Mouse (Mus musculus) megakaryocyte-erythroid progenitor cell, adult 5-6 weeks (primary cell): Measurements from ENCODE around the gene Pprc1. TPM values are rescaled to one million over a fixed set of nuclear protein-coding genes. Genes with fewer than 3 reads are reported as not detected.

ENCODE experiments used
- ATAC-seq: replicated peaks from 2 replicates; pipeline ENCODE4 v1.8.0; 2016; ENCODE audit warnings: mild to moderate bottlenecking, inconsistent platforms; ENCODE audit not compliant: severe bottlenecking, poor library complexity, low FRiP score, low TSS enrichment
- total RNA-seq, 2 experiments: library from RNA; stranded (forward) in 1 of 2; stranded (reverse) in 1 of 2; fragments of 200-1000, 215-1000 nt in 1 of 2; fragments of >200 nt in 1 of 2; fragmentation: Nextera tagmentation in 1 of 2; gene quantifications; 2 replicates each; pipeline ENCODE4 v1.2.3; 2014 to 2017

Gene Pprc1
- total RNA-seq, 2 experiments from 2014 or later = 28.9 to 139 TPM

DNA sequence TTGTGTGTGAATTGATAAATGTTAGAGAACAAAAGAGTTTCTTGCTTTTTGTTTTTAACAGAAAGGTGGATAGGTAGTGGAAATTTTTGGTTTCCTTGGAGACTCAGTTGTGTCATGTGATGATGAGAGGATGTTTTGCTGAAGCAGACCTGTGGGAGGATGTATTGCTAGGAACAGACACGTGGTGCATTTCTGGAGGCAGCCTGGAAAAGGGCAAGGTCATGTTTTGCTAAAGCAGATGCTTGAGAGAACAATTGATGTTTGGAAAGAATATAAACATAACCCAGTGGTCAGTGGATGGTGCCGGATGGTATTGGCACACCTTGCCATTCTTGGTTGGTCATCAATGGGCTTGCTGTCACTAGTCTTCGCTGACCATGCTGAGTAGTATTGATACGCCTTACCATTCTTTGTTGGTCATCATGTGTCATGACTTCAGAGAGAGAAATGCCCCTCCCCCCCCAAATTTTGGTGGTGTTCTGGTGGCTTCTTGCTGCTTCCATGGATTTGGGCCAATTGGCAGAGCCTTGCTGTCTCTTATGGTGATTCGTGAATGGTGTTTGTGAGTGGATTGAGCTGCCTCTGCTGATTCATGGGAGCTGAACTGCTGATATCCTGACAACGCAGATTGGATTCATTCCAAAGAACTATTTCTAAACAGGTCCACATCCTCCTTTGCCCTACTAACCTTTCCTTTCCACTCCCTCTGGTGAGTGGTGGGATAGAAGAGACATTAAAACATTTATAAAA lies 58.9 kb downstream of the Pprc1 start:
- no peak for ATAC-seq

- no peak for ATAC-seq
These were observed 59.5 kb downstream of the Pprc1 start for GRCm38 (mm10) chr19:46104187-46104557.

- ATAC-seq = no peak
These were observed 65.5 kb downstream of the Pprc1 start for GRCm38 (mm10) chr19:46110214-46110613.

GRCm38 (mm10) chr19:46110781-46111180 lies 66.1 kb downstream of the Pprc1 start:
- no peak for ATAC-seq

DNA sequence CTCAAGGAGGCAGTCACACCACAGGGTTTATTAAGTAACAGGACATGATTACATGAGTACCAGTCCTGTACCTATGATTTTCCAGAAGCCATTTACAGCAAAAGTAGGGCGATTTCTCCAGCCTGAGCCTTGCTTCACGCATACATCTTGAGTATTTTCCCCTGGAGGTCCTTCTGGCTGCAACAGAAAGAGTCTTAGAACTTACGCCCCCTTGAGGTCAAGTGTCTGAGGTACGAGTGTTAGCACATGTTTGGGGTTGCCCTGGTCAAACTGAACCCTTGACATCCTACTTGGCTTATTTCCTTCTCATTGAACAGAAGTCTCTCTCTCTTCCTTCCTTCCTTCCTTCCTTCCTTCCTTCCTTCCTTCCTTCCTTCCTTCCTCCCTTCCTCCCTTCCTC lies 69.9 kb downstream of the Pprc1 start:
- no peak for ATAC-seq

- ATAC-seq = peak; percentile 98
These were observed 74.8 kb downstream of the Pprc1 start for GRCm38 (mm10) chr19:46119458-46119857.

DNA sequence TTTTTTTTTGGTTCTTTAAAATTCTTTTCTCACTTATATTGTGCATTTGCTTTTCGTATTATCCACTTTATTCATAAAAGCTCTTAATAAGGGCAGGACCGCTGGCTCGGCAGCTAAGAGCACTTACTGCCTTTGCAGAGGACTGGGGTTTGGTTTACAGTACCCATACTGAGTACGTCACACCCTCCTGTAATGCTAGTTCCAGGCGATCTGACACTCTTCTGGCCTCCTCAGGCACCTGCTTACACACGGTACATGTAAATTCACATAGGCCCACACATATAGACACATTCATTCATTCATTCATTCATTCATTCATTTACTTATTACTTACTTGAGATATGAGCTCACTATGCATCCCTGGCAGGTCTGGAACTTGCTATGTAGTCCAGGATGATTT lies 76.2 kb downstream of the Pprc1 start:
- ATAC-seq = no peak

Other genes with a start within 250 kb of the Pprc1 start
- 0.52 TPM in 1 of 2 replicates, not detected in the other for gene Kcnip2, start 228.8 kb upstream of the Pprc1 start, total RNA-seq (2014; fragmentation: Nextera tagmentation)
- gene Kcnip2, start 228.8 kb upstream of the Pprc1 start, total RNA-seq (2017) = 0.34 and 3.6 TPM in 2 replicates
- 5.6 and 10.5 TPM in 2 replicates for gene Armh3, start 46.4 kb upstream of the Pprc1 start, total RNA-seq (2014; fragmentation: Nextera tagmentation)
- gene Armh3, start 46.4 kb upstream of the Pprc1 start, total RNA-seq (2017) = 4.6 and 8.2 TPM in 2 replicates
- gene Hps6, start 41.4 kb upstream of the Pprc1 start, total RNA-seq (2014; fragmentation: Nextera tagmentation) = 0.55 and 2.1 TPM in 2 replicates
- 2.0 and 3.8 TPM in 2 replicates for gene Hps6, start 41.4 kb upstream of the Pprc1 start, total RNA-seq (2017)
- gene Ldb1, start 328 bp downstream of the Pprc1 start, total RNA-seq (2014; fragmentation: Nextera tagmentation) = 370 and 401 TPM in 2 replicates
- 268 and 296 TPM in 2 replicates for gene Ldb1, start 328 bp downstream of the Pprc1 start, total RNA-seq (2017)
- 170 and 201 TPM in 2 replicates for gene Nolc1, start 31.0 kb downstream of the Pprc1 start, total RNA-seq (2014; fragmentation: Nextera tagmentation)
- 271 and 318 TPM in 2 replicates for gene Nolc1, start 31.0 kb downstream of the Pprc1 start, total RNA-seq (2017)
- not detected in 2 replicates for gene Elovl3, start 87.0 kb downstream of the Pprc1 start, total RNA-seq (2014; fragmentation: Nextera tagmentation)
- not detected in 2 replicates for gene Elovl3, start 87.0 kb downstream of the Pprc1 start, total RNA-seq (2017)
- gene Pitx3, start 103.4 kb downstream of the Pprc1 start, total RNA-seq (2014; fragmentation: Nextera tagmentation) = not detected in 2 replicates
- not detected in 2 replicates for gene Pitx3, start 103.4 kb downstream of the Pprc1 start, total RNA-seq (2017)
- gene Gbf1, start 107.6 kb downstream of the Pprc1 start, total RNA-seq (2014; fragmentation: Nextera tagmentation) = 48.7 and 56.7 TPM in 2 replicates
- 23.4 and 38.9 TPM in 2 replicates for gene Gbf1, start 107.6 kb downstream of the Pprc1 start, total RNA-seq (2017)